Mouse (Mus musculus): Measurements from ENCODE around the gene Ttc22.

Ttc22 gene

DNA sequence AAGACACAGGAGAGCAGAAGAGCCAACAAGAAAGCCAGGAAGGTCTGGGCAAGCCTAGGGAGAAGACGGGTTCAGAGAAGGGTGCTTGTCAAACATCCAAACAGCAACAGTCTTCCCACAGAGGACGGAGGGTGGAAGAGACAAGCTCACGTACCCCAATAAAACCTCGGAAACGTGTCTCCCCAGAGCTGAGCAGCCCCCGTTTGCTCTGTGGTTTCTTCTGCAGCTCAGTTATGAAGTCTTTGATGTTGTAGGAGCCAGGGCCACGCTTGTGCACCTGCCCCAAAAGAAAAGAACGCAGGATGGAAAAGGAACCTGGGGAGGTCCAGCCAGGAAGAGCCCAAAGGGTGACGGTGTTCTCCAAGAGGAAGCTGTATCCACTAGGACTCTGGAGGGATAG lies 7.4 kb upstream of the Ttc22 start:
- DNase-seq (ENCODE audit: extremely low read depth, insufficient read length, low spot score) = no peak

DNA sequence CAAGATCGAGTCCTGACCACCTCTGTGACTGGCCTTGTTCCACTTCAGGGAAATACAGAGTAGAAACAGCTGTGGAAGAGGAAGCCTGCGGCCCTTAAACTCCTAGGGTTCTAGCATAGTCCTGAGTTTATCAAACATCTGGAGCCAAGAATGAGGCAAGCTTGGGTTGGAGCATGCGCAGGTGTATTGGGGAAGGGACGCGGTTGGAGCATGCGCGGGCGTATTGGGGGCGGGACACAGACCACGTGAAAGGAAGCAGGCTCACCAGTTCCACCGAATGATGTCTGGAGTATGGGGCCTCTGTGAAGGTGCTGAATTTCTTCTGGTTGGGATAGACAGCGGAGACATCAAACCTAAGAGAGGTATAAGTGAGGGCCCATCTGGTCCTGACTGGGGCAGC lies 6.6 kb upstream of the Ttc22 start:
- no peak for DNase-seq (ENCODE audit: extremely low read depth, insufficient read length, low spot score)

DNA sequence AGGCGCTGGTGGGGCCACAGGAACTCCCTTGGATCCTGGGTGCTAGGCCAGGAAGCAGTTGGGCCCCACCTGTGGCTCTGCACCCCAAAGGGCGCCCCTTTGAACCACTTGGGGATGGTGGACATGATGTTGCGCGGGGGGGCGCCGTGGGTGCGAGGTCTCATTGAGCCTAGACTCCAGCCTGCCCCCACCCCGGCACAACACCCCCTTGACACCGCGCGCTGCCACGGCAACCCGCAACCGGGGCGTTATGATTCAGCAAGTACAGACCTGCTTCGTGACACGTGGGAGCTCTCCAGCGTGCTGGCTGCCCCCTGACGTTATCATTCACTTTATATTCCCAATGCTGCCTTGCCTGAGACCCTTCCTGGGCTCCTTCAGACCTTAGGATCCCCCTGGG lies 5.2 kb upstream of the Ttc22 start, which contains the start of gene Lexm:
Gene Lexm, minus strand, starts transcription at position 186 of the 400 bp plus-strand sequence.
- DNase-seq (ENCODE audit: extremely low read depth, insufficient read length, low spot score) = no peak

DNA sequence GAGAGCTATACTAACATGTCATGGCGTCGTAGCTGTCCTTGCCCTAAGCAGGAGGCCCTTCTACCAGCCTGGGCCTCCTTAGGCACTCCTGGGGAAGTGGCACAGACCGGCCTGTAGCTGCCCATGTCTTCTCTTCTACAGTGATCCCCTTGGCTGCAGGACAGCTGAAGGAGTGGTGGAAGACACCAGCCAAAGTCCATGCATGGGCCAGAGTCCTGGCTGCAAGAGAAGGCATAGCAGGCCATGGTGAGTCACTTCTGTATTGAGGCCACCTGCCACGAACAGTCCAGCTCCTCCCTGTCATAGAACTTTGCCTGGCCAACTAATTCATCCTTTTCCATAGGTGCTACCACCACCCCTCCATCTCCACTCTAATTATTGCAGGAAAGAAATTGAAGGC lies 3.3 kb upstream of the Ttc22 start:
- no peak for DNase-seq (ENCODE audit: extremely low read depth, insufficient read length, low spot score)

DNA sequence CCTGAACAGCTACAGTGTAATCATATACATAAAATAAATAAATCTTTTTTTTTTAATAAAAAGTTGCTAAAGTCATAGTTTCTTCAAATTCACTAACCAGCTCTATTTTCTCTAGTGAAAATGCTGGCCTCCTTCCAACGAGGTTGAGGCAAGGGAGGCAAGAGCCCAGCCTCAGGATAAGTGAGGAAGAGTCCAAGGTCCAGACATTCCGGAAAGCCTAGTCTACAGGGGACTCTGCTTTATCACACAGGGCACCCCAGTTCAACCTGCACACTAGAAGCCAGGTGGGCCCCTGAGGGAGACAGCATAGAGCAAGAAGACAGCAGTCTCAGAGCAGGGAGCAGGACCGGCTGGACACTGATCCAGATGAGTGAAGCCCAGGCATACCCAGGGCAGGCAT lies 804 bp upstream of the Ttc22 start:
- DNase-seq (ENCODE audit: extremely low read depth, insufficient read length, low spot score) = no peak

DNA sequence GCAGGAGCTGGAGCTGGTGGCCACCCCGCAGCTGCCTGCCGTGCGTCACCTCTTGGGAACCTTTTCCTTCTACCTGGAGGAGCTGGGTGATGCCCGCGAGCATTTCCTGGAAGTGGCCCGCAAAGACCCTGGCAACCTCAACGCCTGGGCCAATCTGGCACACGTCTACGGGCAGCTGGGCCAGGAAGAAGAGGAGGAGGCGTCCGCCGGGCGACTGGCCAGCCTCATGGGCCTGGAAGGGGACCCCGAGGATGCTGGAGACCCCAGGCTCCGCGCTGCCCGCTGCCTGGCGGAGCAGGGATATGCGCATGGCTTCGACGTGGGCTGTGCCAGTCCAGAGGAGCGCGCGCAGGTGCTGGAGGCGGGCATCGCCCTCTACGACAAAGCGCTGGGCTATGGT lies 480 bp downstream of the Ttc22 start:
- DNase-seq (ENCODE audit: extremely low read depth, insufficient read length, low spot score) = no peak

DNA sequence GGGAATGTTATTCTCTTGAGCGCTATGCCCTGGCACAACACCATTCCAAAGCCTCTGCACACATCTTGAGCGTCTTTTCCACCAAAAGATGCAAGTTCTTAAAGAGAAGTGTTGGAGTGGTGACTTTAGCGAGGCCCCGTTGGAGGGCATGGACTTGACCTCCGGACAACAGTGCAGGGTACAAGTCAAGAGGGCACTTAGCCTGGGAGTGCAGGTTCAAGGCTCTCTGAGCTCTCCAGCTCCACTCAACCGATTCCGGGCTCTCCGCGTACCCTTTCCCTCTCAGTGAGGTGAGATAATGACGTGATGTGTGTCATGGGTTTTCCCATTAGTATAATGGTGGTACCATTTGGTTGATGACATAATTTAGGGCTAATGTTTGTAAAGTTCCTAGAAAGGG lies 2.0 kb downstream of the Ttc22 start:
- no peak for DNase-seq (ENCODE audit: extremely low read depth, insufficient read length, low spot score)

DNA sequence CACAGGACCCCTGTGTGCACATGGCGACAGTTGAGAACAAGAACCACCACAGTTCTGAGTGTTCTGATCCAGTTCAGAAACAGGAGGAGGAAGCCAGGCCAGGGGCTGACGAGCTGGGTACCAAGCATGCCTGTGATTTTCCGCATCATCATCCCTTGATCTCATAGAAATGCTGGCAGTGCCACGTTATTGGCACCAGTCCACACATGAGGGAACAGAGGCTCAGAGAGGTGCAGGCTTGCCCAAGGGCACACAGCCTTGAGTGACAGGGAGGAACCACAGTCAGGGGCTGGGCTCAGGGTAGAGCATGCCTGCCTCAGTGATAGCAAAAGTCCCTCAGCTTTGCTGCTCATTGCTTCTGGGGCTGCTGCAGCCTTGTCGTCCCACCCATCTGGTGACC lies 5.6 kb downstream of the Ttc22 start:
- DNase-seq (ENCODE audit: extremely low read depth, insufficient read length, low spot score) = no peak

DNA sequence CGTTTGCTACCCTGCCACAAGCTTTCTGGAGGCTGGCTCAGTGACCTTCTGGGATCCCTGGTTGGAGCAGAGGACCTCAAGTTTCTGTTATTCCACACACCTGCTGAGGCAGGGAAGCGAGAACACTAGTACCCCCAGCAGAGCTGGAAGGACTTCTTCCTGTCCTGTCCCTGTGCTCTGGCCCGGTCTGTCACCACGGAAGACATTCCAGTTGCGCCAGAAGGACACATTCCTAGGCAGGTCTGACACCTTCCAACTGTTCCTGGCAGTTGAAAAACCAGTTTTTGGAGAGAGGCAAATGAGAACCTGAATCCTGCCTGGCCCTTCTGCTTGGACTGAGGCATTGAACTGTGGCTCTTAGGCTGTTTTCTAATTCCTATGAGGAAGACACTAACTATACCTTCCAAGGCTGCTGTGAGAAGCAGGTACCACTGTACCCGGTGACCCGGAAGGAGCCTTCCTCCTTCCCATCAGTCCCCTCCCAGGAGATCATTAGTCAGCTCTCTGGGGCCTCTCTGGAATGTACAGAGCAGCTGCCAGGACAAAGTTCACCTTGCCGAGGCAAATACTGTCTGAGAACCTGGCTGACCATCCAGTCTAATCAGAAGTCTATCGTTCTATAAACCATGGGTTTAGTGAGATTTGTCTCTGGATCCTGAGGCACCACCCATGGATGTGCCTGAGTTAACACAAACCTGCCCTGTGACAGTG lies 6.6 kb downstream of the Ttc22 start:
- no peak for DNase-seq (ENCODE audit: extremely low read depth, insufficient read length, low spot score)

DNA sequence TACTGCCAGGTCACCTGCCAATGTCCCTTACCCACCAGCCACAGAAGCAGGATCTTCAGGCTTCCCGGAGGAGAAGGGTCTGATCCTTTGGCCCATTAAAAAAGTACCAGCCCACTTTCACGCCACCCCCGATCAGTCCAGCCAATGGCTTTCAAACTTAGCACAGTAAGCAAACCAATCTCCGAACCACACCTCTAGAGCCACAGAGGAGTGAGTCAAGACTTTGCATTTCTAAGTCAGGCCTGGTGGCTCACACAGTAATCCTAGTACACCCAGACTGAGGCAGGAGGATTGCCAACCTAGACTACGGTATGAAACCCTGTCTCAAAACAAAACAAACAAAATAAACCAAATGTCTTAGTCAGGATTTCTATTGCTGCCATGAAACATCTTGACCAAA lies 7.1 kb downstream of the Ttc22 start:
- DNase-seq (ENCODE audit: extremely low read depth, insufficient read length, low spot score) = peak; percentile 47

DNA sequence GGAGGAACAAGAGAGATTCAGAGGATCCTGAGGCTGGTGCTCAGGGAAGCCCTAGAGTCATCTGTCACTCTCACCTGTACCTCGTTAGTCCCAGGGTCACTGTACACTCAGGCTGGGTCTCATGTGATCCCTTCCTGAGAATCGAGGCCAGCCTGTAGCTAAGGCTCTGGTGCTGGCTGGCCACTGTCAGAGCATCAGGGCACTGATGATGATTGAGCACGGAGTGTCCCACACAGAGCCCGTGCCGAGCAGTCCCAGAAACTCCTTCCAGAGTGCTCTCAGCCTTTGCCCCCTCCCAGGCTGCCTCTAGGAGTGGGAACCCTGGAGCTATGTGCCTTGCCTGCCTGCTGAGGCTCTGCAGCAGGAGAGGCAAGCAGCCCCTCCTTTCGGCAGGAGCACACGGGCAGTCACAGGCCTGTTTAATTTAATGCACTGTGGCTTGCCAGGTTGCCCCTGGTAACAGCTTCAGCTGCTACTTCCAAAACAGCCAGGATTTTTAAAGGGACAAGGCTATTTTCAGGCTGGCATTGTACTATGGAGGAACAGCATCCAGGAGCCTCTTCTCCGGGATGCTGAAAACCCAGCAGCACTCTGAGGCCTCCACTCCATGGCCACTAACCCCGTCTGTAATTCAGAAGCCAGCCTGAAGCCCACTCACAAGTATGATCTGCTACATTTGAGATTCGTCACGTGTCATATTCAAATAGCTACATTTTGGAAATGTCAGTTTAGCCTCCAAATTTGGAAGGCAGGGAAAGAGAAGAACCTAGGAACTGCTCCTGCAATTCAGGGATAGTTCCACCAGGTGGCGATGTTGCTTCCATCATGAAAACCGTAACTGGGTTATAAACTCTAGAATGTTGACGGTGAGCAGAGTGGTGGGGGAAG lies 8.3 kb downstream of the Ttc22 start:
- no peak for DNase-seq (ENCODE audit: extremely low read depth, insufficient read length, low spot score)

DNA sequence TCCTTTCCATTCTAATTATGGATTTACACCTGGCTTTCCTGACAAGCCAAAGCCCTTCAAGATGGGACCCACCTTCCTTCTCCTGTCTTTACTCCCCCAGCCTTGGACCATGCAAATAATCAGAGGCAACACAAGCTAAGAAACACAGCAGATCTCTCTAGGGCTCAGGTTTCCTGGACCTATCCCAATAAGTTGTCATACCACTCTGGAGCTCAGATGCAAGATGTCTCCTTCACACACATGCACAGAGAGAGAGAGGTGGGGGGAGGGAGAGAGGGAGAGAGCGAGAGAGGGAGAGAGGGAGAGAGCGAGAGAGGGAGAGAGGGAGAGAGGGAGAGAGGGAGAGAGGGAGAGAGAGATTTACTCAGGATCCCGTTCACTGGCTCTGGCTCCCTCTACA lies 10.1 kb downstream of the Ttc22 start:
- no peak for DNase-seq (ENCODE audit: extremely low read depth, insufficient read length, low spot score)

DNA sequence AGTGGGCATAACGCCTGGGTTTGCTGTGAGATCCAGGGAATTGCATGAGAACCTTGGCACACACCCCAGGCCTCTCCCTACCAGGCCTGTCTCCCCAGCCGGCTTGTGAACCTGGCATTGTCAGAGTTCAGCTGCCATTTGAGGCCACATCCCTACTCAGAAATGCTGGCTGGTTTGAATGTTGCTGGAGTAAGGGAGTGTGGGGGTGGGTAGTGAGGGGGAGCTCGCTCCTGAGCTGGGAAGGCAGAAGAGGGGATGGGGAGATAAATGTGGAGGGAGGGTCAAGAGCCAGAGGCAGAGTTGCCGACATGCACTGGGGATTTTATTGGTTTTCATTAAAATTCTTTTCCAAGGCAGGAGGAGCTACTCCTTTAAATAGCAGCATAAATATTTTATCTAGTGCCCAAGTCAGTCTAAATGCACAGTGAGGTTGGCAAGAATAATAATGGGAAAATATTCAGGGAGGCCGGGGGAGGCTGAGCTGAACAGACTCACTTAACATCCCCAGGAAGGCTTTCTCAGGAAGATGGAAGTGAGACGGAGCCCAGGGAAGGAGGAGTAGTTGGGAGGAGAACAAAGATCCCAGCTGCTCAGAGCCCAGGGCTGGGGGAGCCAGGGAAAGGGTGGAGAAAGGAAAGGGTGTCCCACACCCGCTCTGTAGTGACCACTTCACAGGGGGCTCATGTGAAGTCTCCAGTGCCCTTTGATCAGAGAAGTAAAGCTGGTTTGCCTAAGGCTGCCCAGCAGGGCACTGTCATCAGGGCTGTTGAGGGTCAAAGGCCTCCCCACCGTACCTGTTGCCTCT lies 11.3 kb downstream of the Ttc22 start:
- no peak for DNase-seq (ENCODE audit: extremely low read depth, insufficient read length, low spot score)

DNA sequence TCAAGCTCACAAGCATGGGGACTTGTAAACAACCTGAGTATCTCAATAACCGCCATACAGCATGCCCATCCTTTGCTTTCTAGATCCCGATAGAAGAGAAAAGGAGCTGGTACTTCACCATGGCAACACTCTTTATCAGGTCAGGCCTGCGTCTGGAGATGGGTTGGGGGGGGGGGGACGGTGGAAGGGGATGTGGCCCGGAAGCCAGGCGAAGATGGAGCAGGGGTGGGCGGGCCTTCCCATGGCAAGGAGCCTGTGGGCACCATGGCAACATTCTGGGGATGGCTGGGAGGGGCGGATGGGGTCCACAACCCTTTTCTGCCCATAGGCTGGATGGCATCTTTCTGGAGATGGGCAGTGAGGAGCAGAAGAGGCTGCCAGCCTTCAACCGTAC lies 11.9 kb downstream of the Ttc22 start:
- no peak for DNase-seq (ENCODE audit: extremely low read depth, insufficient read length, low spot score)

DNA sequence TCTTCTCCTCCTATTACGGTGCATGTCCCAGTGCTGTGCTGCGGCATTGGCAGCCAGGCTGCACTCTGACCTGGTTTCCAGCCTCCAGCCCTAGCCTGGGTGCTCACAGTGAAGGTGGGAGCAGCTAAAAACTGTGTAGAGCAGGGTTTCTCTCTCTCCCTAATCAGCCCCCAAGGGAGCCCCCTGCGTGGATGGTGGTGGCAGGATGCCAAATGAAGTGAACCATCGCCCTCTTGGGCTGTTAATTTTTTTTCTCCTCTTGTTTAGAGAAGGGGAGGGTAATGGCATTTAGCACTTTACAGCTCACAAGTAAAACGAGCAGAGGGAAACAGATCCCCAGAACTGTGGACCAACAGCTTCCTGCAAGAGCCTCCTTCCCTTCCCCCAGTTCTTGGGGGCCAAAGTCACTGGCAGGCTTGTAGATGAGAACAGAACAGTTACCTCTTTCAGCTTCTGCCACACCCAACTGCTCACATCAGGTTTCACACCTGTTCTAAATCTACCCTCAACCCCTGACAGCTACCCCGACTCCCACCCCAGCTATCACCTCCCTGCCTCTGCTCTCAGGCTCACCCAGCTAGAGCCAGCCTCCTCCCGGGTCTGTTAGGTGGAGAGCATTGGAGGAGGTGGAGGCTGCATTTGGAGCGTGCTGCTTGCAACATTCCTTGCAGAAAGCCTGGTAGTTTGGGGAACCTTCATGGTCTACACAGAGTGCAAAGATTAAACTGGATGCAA lies 21.4 kb downstream of the Ttc22 start:
- no peak for DNase-seq (ENCODE audit: extremely low read depth, insufficient read length, low spot score)

DNA sequence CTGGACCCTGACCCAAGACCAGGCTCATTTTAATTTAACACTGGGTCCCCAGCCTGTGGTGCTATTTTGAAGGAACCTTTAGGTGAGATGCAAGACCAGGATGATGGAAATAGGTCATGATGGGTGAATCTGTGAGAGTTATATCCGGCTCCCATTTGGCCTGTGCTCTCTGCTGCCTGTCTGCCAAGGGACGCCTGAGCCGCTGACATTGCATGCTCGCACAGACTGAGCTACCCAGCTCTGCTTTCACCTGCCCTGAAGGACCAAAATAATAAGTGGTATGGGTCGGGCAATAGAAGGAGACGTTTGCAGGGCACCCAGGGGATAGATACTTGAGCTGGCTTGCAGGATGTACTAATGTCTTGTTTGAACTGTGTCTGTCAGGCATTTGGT lies 22.0 kb downstream of the Ttc22 start:
- no peak for DNase-seq (ENCODE audit: extremely low read depth, insufficient read length, low spot score)

DNA sequence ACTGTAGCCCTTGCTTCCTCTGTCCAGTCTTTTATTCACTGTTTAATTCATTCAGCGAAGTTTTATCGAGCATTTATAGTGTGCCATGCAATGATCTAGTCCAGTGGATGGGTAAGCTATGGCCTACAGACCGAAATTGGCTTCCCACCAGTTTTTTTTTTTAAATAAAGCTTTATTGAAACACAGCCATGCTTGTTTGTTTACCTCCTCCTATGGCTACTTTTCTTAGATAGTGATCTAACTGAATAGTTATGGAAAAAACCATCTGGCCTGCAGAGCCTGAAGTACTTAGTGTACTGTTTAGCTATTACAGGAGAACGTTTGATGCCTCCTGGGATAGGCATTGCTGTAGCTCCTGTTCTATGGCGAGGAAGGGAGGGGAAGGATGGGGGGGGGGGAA lies 23.6 kb downstream of the Ttc22 start:
- DNase-seq (ENCODE audit: extremely low read depth, insufficient read length, low spot score) = no peak

DNA sequence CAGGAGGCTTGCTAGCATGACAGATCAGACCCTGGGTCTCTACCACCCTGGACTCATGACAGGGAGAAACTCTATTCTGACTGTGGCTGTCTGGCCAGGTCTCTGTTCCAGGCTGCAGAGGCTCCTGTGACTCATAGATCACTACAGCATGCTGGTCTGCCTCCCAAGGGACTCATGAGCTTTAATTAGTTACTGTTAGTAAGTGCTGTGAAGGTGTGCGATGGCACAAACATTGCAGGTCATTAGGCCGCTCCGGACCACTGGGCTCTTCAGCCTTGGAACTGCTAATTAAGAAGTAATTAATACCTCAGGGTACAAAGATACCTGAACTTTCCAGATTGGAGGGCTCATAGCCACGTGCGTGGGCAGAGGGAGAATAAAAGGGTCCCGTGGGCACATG lies 24.9 kb downstream of the Ttc22 start:
- DNase-seq (ENCODE audit: extremely low read depth, insufficient read length, low spot score) = no peak

DNA sequence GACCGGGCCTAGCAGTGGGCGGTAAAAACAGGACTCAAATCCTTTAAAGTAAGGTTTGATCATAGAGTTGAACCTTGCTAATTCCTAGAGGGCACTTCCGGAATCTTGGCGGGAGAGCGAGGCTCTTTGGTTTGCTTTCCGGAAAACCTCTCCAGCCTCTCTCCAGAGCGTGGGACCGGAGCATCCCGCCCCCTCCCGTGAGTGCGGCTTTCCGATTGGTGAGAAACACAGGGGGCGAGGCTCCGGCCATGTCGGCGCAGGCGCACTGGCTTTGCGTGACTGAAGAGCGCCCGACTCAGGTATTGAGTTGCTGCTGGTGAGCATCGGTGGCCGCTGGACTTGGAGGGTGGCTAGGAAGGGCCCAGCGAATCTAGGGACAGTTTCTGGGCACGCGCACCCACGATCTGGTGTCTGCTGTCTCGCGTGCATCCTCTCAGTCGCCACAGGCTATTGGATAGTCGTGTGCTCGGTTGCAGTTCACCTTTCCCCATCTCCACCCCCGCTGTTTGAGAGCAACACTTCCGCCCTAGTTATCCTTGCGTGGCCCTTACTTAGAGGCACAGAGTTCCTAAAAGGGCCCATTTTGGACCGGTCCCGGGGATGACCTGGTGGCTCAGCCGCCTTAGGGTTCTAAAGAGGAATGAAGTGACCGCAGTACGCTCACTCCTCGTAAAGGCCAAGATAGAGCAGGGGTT lies 28.7 kb downstream of the Ttc22 start, which contains the start of gene Pars2:
Gene Pars2, plus strand, starts transcription at position 237 of the 695 bp plus-strand sequence.
- DNase-seq (ENCODE audit: extremely low read depth, insufficient read length, low spot score) = peak; percentile 96

DNA sequence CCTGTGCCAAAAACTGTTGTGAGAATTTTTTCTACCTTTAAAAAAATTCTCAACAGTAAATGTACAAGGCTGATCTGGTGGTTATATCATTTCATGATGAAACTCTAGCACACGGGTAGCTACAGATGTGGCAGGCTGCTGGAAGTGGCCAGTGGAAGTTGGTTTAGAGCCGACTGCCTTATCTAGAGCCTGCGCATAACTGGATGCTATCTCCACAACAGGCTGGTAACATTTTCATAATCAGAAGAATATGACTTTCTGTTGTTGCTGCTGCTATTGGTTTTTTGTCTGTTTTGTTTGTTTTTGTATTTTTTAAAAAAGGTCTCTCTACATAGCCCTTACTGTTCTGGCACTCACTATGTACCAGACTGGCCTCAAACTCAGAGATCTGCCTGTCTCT lies 30.3 kb downstream of the Ttc22 start:
- DNase-seq (ENCODE audit: extremely low read depth, insufficient read length, low spot score) = no peak
